Mouse (Mus musculus) CH12.LX (cell line): ENCODE measurements around the gene Ttc7b. TPM values are rescaled to one million over a fixed set of nuclear protein-coding genes. Genes with fewer than 3 reads are reported as not detected.

Experiments used
- DNase-seq: peaks from one replicate; pipeline ENCODE4 v3.0.0-alpha.2; 2013; ENCODE audit errors: extremely low read depth
- H3K27ac ChIP-seq: 2 replicates; pipeline ENCODE4 v1.5.1; 2012; ENCODE audit warnings: low read depth, mild to moderate bottlenecking, control low read depth, moderate library complexity; ENCODE audit not compliant: insufficient read depth
- H3K27me3 ChIP-seq: replicated peaks from 2 replicates; pipeline ENCODE3; 2012; ENCODE audit warnings: inconsistent platforms
- H3K36me3 ChIP-seq, 2 experiments: replicated peaks in 1 of 2; 2 replicates each; pipeline versions ENCODE3 to v1.6.1; 2012; ENCODE audit warnings: inconsistent platforms in 1 of 2, low read length in 1 of 2, mild to moderate bottlenecking in 1 of 2, mixed read lengths in 1 of 2, moderate library complexity in 1 of 2; ENCODE audit not compliant: control insufficient read depth in 1 of 2, insufficient read depth in 1 of 2
- H3K4me1 ChIP-seq, 2 experiments: 2 replicates each; pipeline ENCODE4 v1.6.1; 2012; ENCODE audit warnings: inconsistent platforms in 1 of 2, moderate library complexity in 1 of 2; ENCODE audit not compliant: insufficient read depth in 2 of 2, control insufficient read depth in 1 of 2
- H3K4me2 ChIP-seq: 2 replicates; pipeline ENCODE4 v1.6.1; 2012; ENCODE audit warnings: low read depth, mild to moderate bottlenecking, control low read depth; ENCODE audit not compliant: poor library complexity, insufficient read depth, severe bottlenecking
- H3K4me3 ChIP-seq, 3 experiments: fragments of 150-350 bp in 1 of 3; sonication (generic) in 1 of 3; replicated peaks in 1 of 3; 2 replicates each; pipeline versions ENCODE3 to v1.5.1; 2011 to 2012; ENCODE audit warnings: low read depth in 2 of 3, low read length in 2 of 3, mild to moderate bottlenecking in 2 of 3, moderate library complexity in 2 of 3, control low read depth in 1 of 3, improper control_type of control experiment in 1 of 3, inconsistent platforms in 1 of 3, mixed read lengths in 1 of 3; ENCODE audit not compliant: poor library complexity in 1 of 3
- H3K79me2 ChIP-seq: replicated peaks from 2 replicates; pipeline ENCODE4 v1.6.1; 2012; ENCODE audit warnings: mild to moderate bottlenecking, moderate library complexity; ENCODE audit not compliant: control insufficient read depth, poor library complexity, insufficient read depth, severe bottlenecking; ENCODE audit errors: extremely low read depth
- H3K9ac ChIP-seq: 2 replicates; pipeline ENCODE4 v1.6.1; 2012; ENCODE audit warnings: low read depth, mild to moderate bottlenecking, control low read depth, moderate library complexity; ENCODE audit not compliant: insufficient read depth
- H3K9me3 ChIP-seq: replicated peaks from 2 replicates; pipeline ENCODE3; 2012; ENCODE audit warnings: low read length, inconsistent platforms, mixed read lengths
- BHLHE40 ChIP-seq: IDR thresholded peaks from 2 replicates; pipeline ENCODE4 v1.6.1; 2011; ENCODE audit warnings: mild to moderate bottlenecking, low read depth, low read length, improper control_type of control experiment
- CHD2 ChIP-seq: IDR thresholded peaks from 2 replicates; pipeline ENCODE4 v1.6.1; 2011; ENCODE audit warnings: low read length, improper control_type of control experiment
- E2F4 ChIP-seq: IDR thresholded peaks from 2 replicates; pipeline ENCODE4 v1.6.1; 2011; ENCODE audit warnings: low read depth, low read length, improper control_type of control experiment; ENCODE audit not compliant: insufficient replicate concordance
- EP300 ChIP-seq: IDR thresholded peaks from 2 replicates; pipeline ENCODE4 v1.6.1; 2011; ENCODE audit warnings: low read length, improper control_type of control experiment
- ETS1 ChIP-seq: conservative IDR thresholded peaks from 2 replicates; pipeline ENCODE4 v1.6.1; 2012; ENCODE audit warnings: low read depth, mild to moderate bottlenecking, inconsistent platforms, low read length, improper control_type of control experiment, moderate library complexity
- GABPA ChIP-seq: IDR thresholded peaks from 2 replicates; pipeline ENCODE4 v1.6.1; 2012; ENCODE audit warnings: low read depth, low read length, improper control_type of control experiment, inconsistent platforms; ENCODE audit not compliant: insufficient replicate concordance
- HCFC1 ChIP-seq: IDR thresholded peaks from 2 replicates; pipeline ENCODE4 v1.6.1; 2012; ENCODE audit warnings: low read depth, mild to moderate bottlenecking, inconsistent platforms, low read length, improper control_type of control experiment
- IRF4 ChIP-seq: IDR thresholded peaks from 2 replicates; pipeline ENCODE4 v1.6.1; 2014; ENCODE audit warnings: low read depth, mild to moderate bottlenecking, inconsistent platforms, low read length, improper control_type of control experiment
- JUND ChIP-seq: conservative IDR thresholded peaks from 2 replicates; pipeline ENCODE4 v1.6.1; 2011; ENCODE audit warnings: low read depth, low read length, improper control_type of control experiment
- KAT2A ChIP-seq: IDR thresholded peaks from 2 replicates; pipeline ENCODE4 v1.6.1; 2012; ENCODE audit warnings: low read length, improper control_type of control experiment, inconsistent platforms; ENCODE audit not compliant: insufficient replicate concordance
- MAFK ChIP-seq: IDR thresholded peaks from 2 replicates; pipeline ENCODE4 v1.6.1; 2011; ENCODE audit warnings: low read length, improper control_type of control experiment; ENCODE audit not compliant: insufficient replicate concordance
- MXI1 ChIP-seq: IDR thresholded peaks from 2 replicates; pipeline ENCODE4 v1.6.1; 2011; ENCODE audit warnings: mild to moderate bottlenecking, low read depth, low read length, improper control_type of control experiment
- PAX5 ChIP-seq: IDR thresholded peaks from 2 replicates; pipeline ENCODE4 v1.6.1; 2012; ENCODE audit warnings: low read length, inconsistent platforms, mixed read lengths
- POLR2A ChIP-seq: IDR thresholded peaks from 2 replicates; pipeline ENCODE4 v1.6.1; 2011; ENCODE audit warnings: low read depth, mild to moderate bottlenecking, improper control_type of control experiment, low read length
- POLR2AphosphoS2 ChIP-seq: IDR thresholded peaks from 2 replicates; pipeline ENCODE4 v1.6.1; 2011; ENCODE audit warnings: low read depth, low read length, improper control_type of control experiment
- USF2 ChIP-seq: conservative IDR thresholded peaks from 2 replicates; pipeline ENCODE4 v1.6.1; 2011; ENCODE audit warnings: low read depth, low read length, improper control_type of control experiment
- ZNF384 ChIP-seq: IDR thresholded peaks from 2 replicates; pipeline ENCODE4 v1.6.1; 2012; ENCODE audit warnings: low read depth, low read length, improper control_type of control experiment, inconsistent platforms
- dilution Hi-C: fragments of 300-500 bp; cut with MboI; formaldehyde crosslinking; loops from 2 replicates; pipeline ENCODE4 v1.14.3; 2020; ENCODE audit warnings: low sequenced_read_pairs; ENCODE audit not compliant: extremely low pct_unique_long_range_greater_than_20kb, extremely low pct_ligation_motif_present
- in situ Hi-C: fragments of 300-500 bp; cut with MboI; formaldehyde crosslinking; loops from 3 replicates; pipeline ENCODE4 v1.14.3; 2019; ENCODE audit warnings: low sequenced_read_pairs, low pct_ligation_motif_present, low pct_unique_long_range_greater_than_20kb, mixed read lengths
- polyA plus RNA-seq: library from polyadenylated mRNA; unstranded; fragments of >175 nt; gene quantifications from 2 replicates; pipeline ENCODE4 v1.2.1, GENCODE M21; 2012; ENCODE audit warnings: low read depth; ENCODE audit not compliant: insufficient read length
- total RNA-seq, 2 experiments: library from RNA; depleted of rRNA; stranded (reverse); fragments of 300-350 nt in 1 of 2; fragments of >200 nt in 1 of 2; gene quantifications; 2 replicates each; pipeline ENCODE4 v1.2.3; 2012 to 2014

Gene Ttc7b
- total and polyA plus RNA-seq, 3 experiments: 7.8 to 18.3 (median 12.7) TPM

- H3K4me1 ChIP-seq: peaks cover 36 to 54% of the 10 kb centered on the region in 2 experiments
- no peaks in the 10 kb centered on the region for H3K27me3 ChIP-seq
- no peaks in the 10 kb centered on the region for H3K79me2 ChIP-seq
- no peak overlapping the region for H3K9ac ChIP-seq
- dilution Hi-C loops: no loop called here
- no peak overlapping the region for H3K4me2 ChIP-seq
- peaks cover 0 to 34% of the 10 kb centered on the region in 2 experiments for H3K36me3 ChIP-seq
- no peak for DNase-seq
- H3K9me3 ChIP-seq: no peaks in the 10 kb centered on the region
- TF ChIP-seq ZNF384 (no peak), MXI1 (no peak), HCFC1 (no peak), POLR2AphosphoS2 (no peak), JUND (no peak), E2F4 (no peak), MAFK (no peak), GABPA (no peak), KAT2A (no peak)
- in situ Hi-C loops: no loop called here
- no peak overlapping the region for H3K4me3 ChIP-seq
- no peak overlapping the region for H3K27ac ChIP-seq
Measured at GRCm38 (mm10) chr12:100328557-100328956, 192.1 kb downstream of the Ttc7b start.

GRCm38 (mm10) chr12:100326732-100327131 lies 193.9 kb downstream of the Ttc7b start:
- TF ChIP-seq POLR2A: no peak
- no peak for TF ChIP-seq PAX5
- no peaks in the 10 kb centered on the region for H3K27me3 ChIP-seq
- H3K4me3 ChIP-seq: no peak overlapping the region
- no peak overlapping the region for H3K27ac ChIP-seq
- no peak for DNase-seq
- H3K79me2 ChIP-seq: no peaks in the 10 kb centered on the region
- H3K36me3 ChIP-seq: peaks cover 0 to 28% of the 10 kb centered on the region in 2 experiments
- H3K4me2 ChIP-seq: no peak overlapping the region
- no peak overlapping the region for H3K9ac ChIP-seq
- in situ Hi-C loops (no loop called here), dilution Hi-C loops (no loop called here)
- no peaks in the 10 kb centered on the region for H3K9me3 ChIP-seq
- H3K4me1 ChIP-seq: peaks cover 48 to 65% of the 10 kb centered on the region in 2 experiments

GRCm38 (mm10) chr12:100325618-100326017 lies 195.0 kb downstream of the Ttc7b start:
- H3K79me2 ChIP-seq: no peaks in the 10 kb centered on the region
- H3K4me2 ChIP-seq: no peak overlapping the region
- peaks cover 0 to 29% of the 10 kb centered on the region in 2 experiments for H3K36me3 ChIP-seq
- peaks cover 54 to 67% of the 10 kb centered on the region in 2 experiments for H3K4me1 ChIP-seq
- no peaks in the 10 kb centered on the region for H3K9me3 ChIP-seq
- H3K27me3 ChIP-seq: no peaks in the 10 kb centered on the region
- H3K4me3 ChIP-seq: no peak overlapping the region
- no peak for DNase-seq
- no peak overlapping the region for H3K27ac ChIP-seq
- in situ Hi-C loops (no loop called here), dilution Hi-C loops (no loop called here)
- TF ChIP-seq ETS1 (no peak), POLR2AphosphoS2 (no peak), CHD2 (no peak), PAX5 (no peak), BHLHE40 (no peak), ZNF384 (no peak), EP300 (no peak), USF2 (no peak), IRF4 (no peak)
- no peak overlapping the region for H3K9ac ChIP-seq
